Comparison of ENCODE assay signal across 8 mouse cellular contexts in genomic region chr4:139193176-139194093, GRCm38 (mm10). TPM values are rescaled to one million over a fixed set of nuclear protein-coding genes. Genes with fewer than 3 reads are reported as not detected.
DNase-seq lines count a peak whose midpoint lies in the region; ATAC-seq and TF ChIP-seq lines count a peak whose summit lies in the region.

No protein-coding gene starts in this region.

- H3K4me3 ChIP-seq in heart, embryonic 13.5 days, result peak overlapping the region; percentile 98
- peak overlapping the region; percentile 97 for H3K4me3 ChIP-seq in forebrain, embryonic 13.5 days
- peak overlapping the region; percentile 91 for H3K4me3 ChIP-seq in liver, embryonic 13.5 days (replicated peaks)
- H3K4me3 ChIP-seq in neural tube, embryonic 14.5 days (ENCODE audit: low read depth, low read length), result peak overlapping the region; percentile 93

- in situ Hi-C loops in Patski (cut with MboI; ENCODE audit: low pct_unique_long_range_greater_than_20kb), result no loop called here

- H3K9ac ChIP-seq in heart, embryonic 13.5 days, result peak overlapping the region; percentile 99
- peak overlapping the region; percentile 91 for H3K9ac ChIP-seq in forebrain, embryonic 13.5 days
- H3K9ac ChIP-seq in liver, embryonic 13.5 days, result peak overlapping the region; percentile 89
- peak overlapping the region; percentile 91 for H3K9ac ChIP-seq in neural tube, embryonic 14.5 days (replicated peaks; ENCODE audit: low read depth, low read length)

- H3K27ac ChIP-seq in heart, embryonic 13.5 days (replicated peaks), result peak overlapping the region; percentile 92
- peak overlapping the region; percentile 76 for H3K27ac ChIP-seq in forebrain, embryonic 13.5 days
- peak overlapping the region; percentile 87 for H3K27ac ChIP-seq in liver, embryonic 13.5 days
- peak overlapping the region; percentile 73 for H3K27ac ChIP-seq in neural tube, embryonic 14.5 days (ENCODE audit: low read depth, low read length)

- H3K9me3 ChIP-seq in heart, embryonic 13.5 days, result no peaks in the 10 kb centered on the region
- H3K9me3 ChIP-seq in forebrain, embryonic 13.5 days (replicated peaks), result no peaks in the 10 kb centered on the region
- no peaks in the 10 kb centered on the region for H3K9me3 ChIP-seq in liver, embryonic 13.5 days (replicated peaks)
- no peaks in the 10 kb centered on the region for H3K9me3 ChIP-seq in neural tube, embryonic 14.5 days (ENCODE audit: control insufficient read depth, low read length)

- TF ChIP-seq CTCF in Patski (IDR thresholded peaks at IDR 0.05), result no peak

- intact Hi-C loops in heart, postnatal 14 days (cut with DNase I), result loop anchor here (2.0 to 5.0 kb wide), 3 partner anchors 15 to 101 kb away; partner anchors contain the start of genes Minos1 and Nbl1

- no peaks in the 10 kb centered on the region; the same call in 1 of the 2 replicates for H3K36me3 ChIP-seq in heart, embryonic 13.5 days
- no peaks in the 10 kb centered on the region for H3K36me3 ChIP-seq in forebrain, embryonic 13.5 days (ENCODE audit: poor library complexity, severe bottlenecking)
- peaks cover 3% of the 10 kb centered on the region; the same call in 1 of the 2 replicates for H3K36me3 ChIP-seq in liver, embryonic 13.5 days
- H3K36me3 ChIP-seq in neural tube, embryonic 14.5 days (ENCODE audit: control insufficient read depth, insufficient read depth, low read length), result no peaks in the 10 kb centered on the region

- peaks cover 65% of the 10 kb centered on the region for H3K4me1 ChIP-seq in heart, embryonic 13.5 days
- H3K4me1 ChIP-seq in forebrain, embryonic 13.5 days, result peaks cover 43% of the 10 kb centered on the region
- peaks cover 82% of the 10 kb centered on the region for H3K4me1 ChIP-seq in liver, embryonic 13.5 days (replicated peaks)
- peaks cover 29% of the 10 kb centered on the region for H3K4me1 ChIP-seq in neural tube, embryonic 14.5 days (ENCODE audit: control insufficient read depth, insufficient read depth, low read length)

- POLR2A ChIA-PET in Patski (lab: Charles Lee), result no interaction called here

- peak; percentile 3; the same call in 1 of the 2 replicates for ATAC-seq in heart, embryonic 13.5 days (ENCODE audit: extremely low read depth, insufficient number of reproducible peaks, low FRiP score, low TSS enrichment)
- ATAC-seq in Patski, result peak; percentile 5
- ATAC-seq in forebrain, embryonic 13.5 days, result peak; percentile 8; the same call in 1 of the 2 replicates
- ATAC-seq in liver, embryonic 13.5 days (ENCODE audit: low read depth), result peak; percentile 32
- ATAC-seq in neural tube, embryonic 14.5 days (ENCODE audit: low read depth), result peak; percentile 39; the same call in 1 of the 2 replicates
- ATAC-seq in frontal cortex, adult (ENCODE audit: low TSS enrichment), result no peak

- WGBS in heart, embryonic 13.5 days, result 4% methylated on average over 35 of the region's 35 CpGs
- WGBS in forebrain, embryonic 13.5 days, result 6% methylated on average over 30 of the region's 35 CpGs
- 4% methylated on average over 35 of the region's 35 CpGs for WGBS in liver, embryonic 13.5 days (ENCODE audit: insufficient replicate concordance)
- 6% methylated on average over 35 of the region's 35 CpGs for WGBS in neural tube, embryonic 14.5 days

- H3K27me3 ChIP-seq in heart, embryonic 13.5 days (replicated peaks), result no peaks in the 10 kb centered on the region
- no peaks in the 10 kb centered on the region for H3K27me3 ChIP-seq in Patski
- no peaks in the 10 kb centered on the region for H3K27me3 ChIP-seq in forebrain, embryonic 13.5 days
- H3K27me3 ChIP-seq in liver, embryonic 13.5 days, result no peaks in the 10 kb centered on the region
- H3K27me3 ChIP-seq in neural tube, embryonic 14.5 days (ENCODE audit: control insufficient read depth, insufficient read depth, low read length), result no peaks in the 10 kb centered on the region

- CTCF ChIA-PET in Patski (lab: Charles Lee), result interaction anchor here (1.2 to 1.5 kb wide), 2 partner anchors 10 to 118 kb away, joined by 3 read pairs; partner anchors contain the start of gene Akr7a5

- no peak for DNase-seq in heart, postnatal 14 days
- no peak for DNase-seq in Patski (ENCODE audit: low read depth, low spot score)
- DNase-seq in liver, embryonic 13.5 days, result peak; percentile 29
- no peak for DNase-seq in right cerebral cortex, postnatal 4 days

- peak overlapping the region; percentile 98 for H3K4me2 ChIP-seq in heart, embryonic 13.5 days
- peak overlapping the region; percentile 99 for H3K4me2 ChIP-seq in forebrain, embryonic 13.5 days
- H3K4me2 ChIP-seq in liver, embryonic 13.5 days, result peak overlapping the region; percentile 78
- peak overlapping the region; percentile 98 for H3K4me2 ChIP-seq in neural tube, embryonic 14.5 days (ENCODE audit: low read depth, low read length)

RNA-seq across cellular contexts. Expression of gene Capzb, which starts 0.7 kb away (rescaled TPM):
- polyA plus RNA-seq in heart, embryonic 13.5 days (2015; fragmentation: Nextera tagmentation; extraction: Ambion mirVana), result 376 and 386 TPM in 2 replicates
- 100 to 1,000 TPM; 418 to 433 TPM for total RNA-seq in heart, postnatal 14 days (2021)
- 305 TPM for polyA plus RNA-seq in Patski (2021)
- polyA plus RNA-seq in forebrain, embryonic 13.5 days (2015; fragmentation: Nextera tagmentation; extraction: Ambion mirVana), result 309 TPM in 2 replicates
- 173 and 198 TPM in 2 replicates for polyA plus RNA-seq in liver, embryonic 13.5 days (2015; fragmentation: Nextera tagmentation; extraction: Ambion mirVana)
- polyA plus RNA-seq in neural tube, embryonic 14.5 days (2014; fragmentation: Nextera tagmentation; extraction: Ambion mirVana), result 218 and 249 TPM in 2 replicates
